Mouse (Mus musculus): ENCODE measurements around the gene Cpsf4l. TPM values are rescaled to one million over a fixed set of nuclear protein-coding genes. Genes with fewer than 3 reads are reported as not detected.

The Cpsf4l gene
- polyA plus RNA-seq, 1 experiment: not detected

DNA sequence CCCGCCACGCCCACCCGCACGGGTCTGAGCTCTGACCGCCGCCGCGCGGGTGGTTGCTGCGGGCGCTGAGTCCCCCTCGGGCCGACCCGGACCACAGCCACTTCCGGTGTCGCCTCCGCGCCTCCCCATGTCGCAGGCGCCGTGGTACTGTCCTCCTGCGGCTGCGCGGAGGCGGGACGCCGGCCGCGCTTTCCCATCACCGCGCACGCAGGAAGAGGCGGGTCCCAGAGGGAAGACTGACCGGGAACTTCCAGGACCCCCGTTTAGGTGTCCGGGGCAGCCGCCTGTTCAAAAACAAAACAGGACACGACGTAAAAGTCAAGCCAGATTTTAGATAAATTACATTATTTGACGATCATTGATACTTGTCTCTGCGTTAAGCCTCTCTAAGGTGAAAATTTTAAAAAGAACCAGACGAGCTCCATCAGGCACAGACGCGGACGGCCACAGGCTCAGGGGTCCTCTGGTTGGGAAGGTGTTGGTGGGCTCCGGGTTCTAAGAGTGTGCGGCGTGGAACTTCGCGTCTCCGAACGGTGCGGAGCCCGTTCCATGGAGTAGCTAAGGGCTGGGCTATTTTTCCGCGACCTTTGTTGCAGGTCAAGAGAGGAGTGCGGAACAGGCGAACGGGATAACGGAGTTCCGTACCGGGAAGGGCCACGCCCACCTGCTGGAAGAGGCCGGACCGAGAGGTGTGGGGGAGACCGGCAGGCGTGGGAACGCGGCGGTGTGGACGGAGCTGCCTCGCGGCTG lies 25.7 kb downstream of the Cpsf4l start, which contains the start of the genes Fam104a and D11Wsu47e:
Gene Fam104a, minus strand, starts transcription at position 199 of the 750 bp plus-strand sequence.
Gene D11Wsu47e, plus strand, starts transcription at position 456 of the 750 bp plus-strand sequence.
- under 1% methylated on average over 72 of the region's 73 CpGs for WGBS
- Histone ChIP-seq H3K36me3 (ENCODE audit: control insufficient read depth, insufficient read depth, low read length) (peaks cover 12% of the 10 kb centered on the region), H3K27me3 (ENCODE audit: control insufficient read depth, insufficient read depth, low read length) (no peaks in the 10 kb centered on the region), H3K27ac (ENCODE audit: insufficient read depth, low read depth, low read length) (peak within 1 kb of the TSS; percentile 80), H3K4me1 (ENCODE audit: control insufficient read depth, insufficient read depth, insufficient read length, low read length) (peaks cover 7% of the 10 kb centered on the region), H3K4me3 (ENCODE audit: low read depth, low read length) (peak within 1 kb of the TSS; percentile 75)
- TF ChIP-seq POLR2A (IDR thresholded peaks at IDR 0.05; ENCODE audit: low read depth, low read length): peak; percentile 66
- TF ChIP-seq CTCF (IDR thresholded peaks at IDR 0.05; ENCODE audit: extremely low read depth, insufficient read length, insufficient replicate concordance, low read depth, low read length): no peak

DNA sequence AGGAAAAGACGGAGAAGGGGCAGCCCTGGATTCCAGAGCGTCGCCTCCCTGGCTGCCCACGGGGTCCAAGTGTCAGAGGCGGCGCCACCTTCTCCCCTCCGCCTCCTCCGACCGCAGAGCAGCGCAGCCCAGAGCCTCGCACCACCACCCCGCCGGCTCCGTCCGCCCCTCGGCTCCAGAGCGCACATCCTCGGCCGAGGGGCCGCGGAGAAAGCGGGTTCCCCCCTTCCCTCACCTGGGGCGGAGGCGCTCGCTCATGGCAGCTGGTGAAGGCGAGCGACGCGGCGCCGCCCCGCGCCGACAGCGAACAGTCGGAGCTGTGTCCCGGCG lies 26.2 kb downstream of the Cpsf4l start:
- peaks cover 8% of the 10 kb centered on the region for H3K36me3 ChIP-seq (ENCODE audit: control insufficient read depth, insufficient read depth, low read length)
- WGBS: under 1% methylated on average over 38 of the region's 38 CpGs

DNA sequence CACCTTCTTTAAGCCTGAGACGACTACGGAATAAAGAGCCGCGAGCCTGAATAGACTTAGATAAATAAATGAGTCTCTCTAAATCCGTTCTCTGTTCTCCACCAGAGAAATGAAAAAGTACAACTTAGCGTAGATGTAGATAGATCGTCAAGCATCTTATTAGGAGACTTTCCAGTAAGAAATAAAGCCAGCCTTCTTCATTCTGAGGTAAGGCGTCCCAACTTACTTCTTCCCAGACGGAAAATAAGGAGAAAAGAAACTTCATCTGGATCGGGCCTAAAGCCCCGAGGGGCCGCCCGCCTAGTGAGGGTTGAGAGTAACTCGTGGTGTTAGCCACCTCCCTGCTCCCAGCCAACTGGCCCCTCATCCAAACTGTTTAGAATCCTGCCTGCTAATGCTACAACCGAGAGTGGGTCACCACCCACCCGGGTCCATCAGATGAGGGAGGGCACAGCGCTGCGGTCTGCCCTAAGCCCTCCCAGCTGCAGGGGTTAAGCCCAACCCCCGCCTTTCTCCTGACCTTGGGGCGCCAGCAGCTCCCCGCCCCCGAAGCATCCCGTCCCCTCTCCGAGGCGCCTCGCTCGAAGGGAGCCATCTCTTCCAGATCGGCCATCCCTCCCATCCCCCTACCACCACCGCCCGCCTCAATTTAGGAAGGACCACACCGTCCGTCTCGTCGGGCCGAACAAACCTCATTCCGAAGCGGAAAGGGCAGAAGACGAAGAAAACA lies 26.8 kb downstream of the Cpsf4l start:
- WGBS: 2% methylated on average over 38 of the region's 38 CpGs
- Histone ChIP-seq H3K4me3 (ENCODE audit: low read depth, low read length) (peak overlapping the region; percentile 75), H3K4me1 (ENCODE audit: control insufficient read depth, insufficient read depth, insufficient read length, low read length) (peaks cover 7% of the 10 kb centered on the region), H3K27me3 (ENCODE audit: control insufficient read depth, insufficient read depth, low read length) (no peaks in the 10 kb centered on the region), H3K27ac (ENCODE audit: insufficient read depth, low read depth, low read length) (peak overlapping the region; percentile 80), H3K36me3 (ENCODE audit: control insufficient read depth, insufficient read depth, low read length) (peaks cover 3% of the 10 kb centered on the region)
- no peak for TF ChIP-seq POLR2A (IDR thresholded peaks at IDR 0.05; ENCODE audit: low read depth, low read length)
- TF ChIP-seq CTCF (IDR thresholded peaks at IDR 0.05; ENCODE audit: extremely low read depth, insufficient read length, insufficient replicate concordance, low read depth, low read length): no peak

More for the DNA sequence above, 26.2 kb downstream of the Cpsf4l start:
- TF ChIP-seq CTCF (IDR thresholded peaks at IDR 0.05; ENCODE audit: extremely low read depth, insufficient read length, insufficient replicate concordance, low read depth, low read length): no peak
- no peaks in the 10 kb centered on the region for H3K27me3 ChIP-seq (ENCODE audit: control insufficient read depth, insufficient read depth, low read length)
- peak overlapping the region; percentile 75 for H3K4me3 ChIP-seq (ENCODE audit: low read depth, low read length)
- H3K4me1 ChIP-seq (ENCODE audit: control insufficient read depth, insufficient read depth, insufficient read length, low read length): peaks cover 7% of the 10 kb centered on the region
- H3K27ac ChIP-seq (ENCODE audit: insufficient read depth, low read depth, low read length): peak overlapping the region; percentile 80

DNA sequence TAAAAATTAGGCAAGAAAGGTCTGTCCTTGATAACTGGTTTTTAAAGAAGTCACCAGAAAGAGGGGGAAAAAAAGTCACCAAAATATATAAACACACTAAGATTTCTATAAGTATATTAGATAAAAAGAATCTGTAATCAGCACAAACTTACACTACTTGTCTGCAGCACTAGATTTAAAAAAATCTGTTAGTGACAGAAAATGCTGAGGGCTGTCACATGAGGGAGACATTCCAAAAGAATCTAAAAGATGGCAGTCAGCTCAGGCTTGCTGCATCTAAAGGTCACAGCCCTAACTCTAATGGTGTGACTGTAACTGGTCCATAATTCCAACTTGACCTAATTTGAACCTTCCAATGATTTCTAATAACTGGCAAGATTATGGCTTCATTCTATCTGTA lies 27.8 kb downstream of the Cpsf4l start:
- Histone ChIP-seq H3K27ac (ENCODE audit: insufficient read depth, low read depth, low read length) (no peak overlapping the region), H3K4me1 (ENCODE audit: control insufficient read depth, insufficient read depth, insufficient read length, low read length) (peaks cover 7% of the 10 kb centered on the region), H3K4me3 (ENCODE audit: low read depth, low read length) (no peak overlapping the region), H3K27me3 (ENCODE audit: control insufficient read depth, insufficient read depth, low read length) (no peaks in the 10 kb centered on the region), H3K36me3 (ENCODE audit: control insufficient read depth, insufficient read depth, low read length) (peaks cover 3% of the 10 kb centered on the region)
- no peak for TF ChIP-seq CTCF (IDR thresholded peaks at IDR 0.05; ENCODE audit: extremely low read depth, insufficient read length, insufficient replicate concordance, low read depth, low read length)
- TF ChIP-seq POLR2A (IDR thresholded peaks at IDR 0.05; ENCODE audit: low read depth, low read length): no peak

DNA sequence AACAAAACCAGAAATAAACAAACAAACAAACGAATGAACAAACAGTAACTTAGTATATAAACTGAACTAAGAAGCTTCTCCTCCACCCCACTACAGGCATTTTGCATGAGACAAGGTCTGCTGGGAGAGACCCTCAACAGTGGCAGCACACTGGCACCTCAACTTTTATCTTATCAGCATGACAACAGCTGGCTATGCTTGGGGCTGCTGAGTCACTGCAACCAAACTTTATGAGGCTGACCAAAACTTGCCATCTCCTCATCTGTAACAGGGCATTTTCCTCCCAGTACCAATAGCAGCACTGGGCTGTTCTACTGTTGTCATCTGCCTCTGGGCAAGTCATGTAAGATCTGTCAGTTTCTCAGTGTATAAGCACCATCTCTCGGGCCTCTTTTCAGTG lies 28.9 kb downstream of the Cpsf4l start:
- Histone ChIP-seq H3K27me3 (ENCODE audit: control insufficient read depth, insufficient read depth, low read length) (no peaks in the 10 kb centered on the region), H3K36me3 (ENCODE audit: control insufficient read depth, insufficient read depth, low read length) (peaks cover 12% of the 10 kb centered on the region), H3K4me3 (ENCODE audit: low read depth, low read length) (no peak overlapping the region), H3K27ac (ENCODE audit: insufficient read depth, low read depth, low read length) (no peak overlapping the region), H3K4me1 (ENCODE audit: control insufficient read depth, insufficient read depth, insufficient read length, low read length) (peaks cover 7% of the 10 kb centered on the region)
- TF ChIP-seq POLR2A (IDR thresholded peaks at IDR 0.05; ENCODE audit: low read depth, low read length) (no peak), CTCF (IDR thresholded peaks at IDR 0.05; ENCODE audit: extremely low read depth, insufficient read length, insufficient replicate concordance, low read depth, low read length) (no peak)
- WGBS: 82% methylated on average over 2 of the region's 2 CpGs

DNA sequence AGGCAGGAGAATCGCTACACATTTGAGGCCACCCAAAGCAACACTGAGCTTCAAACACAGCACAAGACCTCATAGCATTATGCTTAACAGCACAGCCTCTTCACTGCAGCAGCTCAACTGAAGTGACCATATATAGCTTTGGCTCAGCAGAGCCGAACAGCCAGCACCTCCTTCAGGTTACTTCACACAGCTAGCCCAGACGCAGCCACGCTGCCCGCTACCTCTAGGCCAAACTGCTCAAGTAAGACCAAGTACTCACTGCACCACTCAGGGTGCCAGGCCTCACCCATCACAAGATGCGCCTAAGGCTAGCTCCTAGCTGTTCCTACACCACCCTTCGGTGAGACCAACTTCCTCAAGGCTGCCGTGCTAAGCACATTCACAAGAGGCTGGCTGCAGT lies 31.4 kb downstream of the Cpsf4l start:
- Histone ChIP-seq H3K4me1 (ENCODE audit: control insufficient read depth, insufficient read depth, insufficient read length, low read length) (peaks cover 3% of the 10 kb centered on the region), H3K4me3 (ENCODE audit: low read depth, low read length) (no peak overlapping the region), H3K27ac (ENCODE audit: insufficient read depth, low read depth, low read length) (no peak overlapping the region), H3K36me3 (ENCODE audit: control insufficient read depth, insufficient read depth, low read length) (peaks cover 30% of the 10 kb centered on the region), H3K27me3 (ENCODE audit: control insufficient read depth, insufficient read depth, low read length) (no peaks in the 10 kb centered on the region)
- WGBS: 80% methylated on average over 8 of the region's 8 CpGs
- TF ChIP-seq POLR2A (IDR thresholded peaks at IDR 0.05; ENCODE audit: low read depth, low read length) (no peak), CTCF (IDR thresholded peaks at IDR 0.05; ENCODE audit: extremely low read depth, insufficient read length, insufficient replicate concordance, low read depth, low read length) (no peak)

DNA sequence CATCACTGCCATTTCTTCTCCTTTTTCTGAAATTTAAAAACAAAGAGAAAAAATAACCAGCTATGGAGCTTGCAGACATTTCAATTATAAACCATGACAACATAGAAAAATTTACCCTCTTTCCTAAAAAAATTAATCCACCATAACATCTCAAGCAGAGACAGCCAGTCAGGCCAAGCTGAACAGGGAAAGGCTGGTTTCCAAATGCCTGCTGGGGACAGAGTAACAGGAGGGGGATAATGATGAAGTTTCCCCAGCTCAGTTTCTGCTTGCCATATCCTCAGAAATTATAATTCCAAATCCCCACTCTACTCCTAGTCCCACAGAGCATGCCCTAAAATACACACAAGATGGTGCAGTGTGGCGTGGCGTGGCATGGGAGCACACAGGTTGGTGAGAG lies 32.4 kb downstream of the Cpsf4l start:
- TF ChIP-seq POLR2A (IDR thresholded peaks at IDR 0.05; ENCODE audit: low read depth, low read length) (no peak), CTCF (IDR thresholded peaks at IDR 0.05; ENCODE audit: extremely low read depth, insufficient read length, insufficient replicate concordance, low read depth, low read length) (no peak)
- Histone ChIP-seq H3K27me3 (ENCODE audit: control insufficient read depth, insufficient read depth, low read length) (no peaks in the 10 kb centered on the region), H3K27ac (ENCODE audit: insufficient read depth, low read depth, low read length) (no peak overlapping the region), H3K4me3 (ENCODE audit: low read depth, low read length) (no peak overlapping the region), H3K36me3 (ENCODE audit: control insufficient read depth, insufficient read depth, low read length) (peaks cover 35% of the 10 kb centered on the region), H3K4me1 (ENCODE audit: control insufficient read depth, insufficient read depth, insufficient read length, low read length) (peaks cover 3% of the 10 kb centered on the region)
- WGBS: 96% methylated on average over 2 of the region's 2 CpGs
